Mouse (Mus musculus) stomach, postnatal 0 days (tissue): ENCODE measurements around the gene Draxin.

Experiments
- CTCF ChIP-seq: IDR thresholded peaks from 2 replicates; pipeline ENCODE4 v1.5.1; 2016; ENCODE audit warnings: antibody characterized with exemption, low read depth, mild to moderate bottlenecking, moderate library complexity
- EP300 ChIP-seq: optimal IDR thresholded peaks from 2 replicates; pipeline ENCODE3; 2016; ENCODE audit warnings: antibody characterized with exemption

GRCm38 (mm10) chr4:148121982-148122693, 8.4 kb downstream of the Draxin start:
- TF ChIP-seq CTCF (no peak), EP300 (no peak)
